Mouse (Mus musculus) embryonic fibroblast, embryonic 13.5 days (primary cell): ENCODE data around the gene Cd248. TPM values are rescaled to one million over a fixed set of nuclear protein-coding genes. Genes with fewer than 3 reads are reported as not detected.
A peak's percentile ranks its signal among the peaks of the same experiment; 100 is the strongest.

Experiments
- H3K27ac ChIP-seq: 2 replicates; pipeline ENCODE4 v1.5.1; 2012; ENCODE audit warnings: low read length, control low read depth, inconsistent platforms; ENCODE audit not compliant: insufficient read depth
- H3K4me1 ChIP-seq: 2 replicates; pipeline ENCODE4 v1.6.1; 2011; ENCODE audit warnings: low read length; ENCODE audit not compliant: control insufficient read depth, insufficient read depth
- H3K4me3 ChIP-seq: 2 replicates; pipeline ENCODE4 v1.5.1; 2011; ENCODE audit warnings: mild to moderate bottlenecking, control low read depth, low read length; ENCODE audit not compliant: insufficient read depth
- CTCF ChIP-seq: IDR thresholded peaks from 2 replicates; pipeline ENCODE4 v1.5.1; 2011; ENCODE audit warnings: mild to moderate bottlenecking, control low read depth, low read length, moderate library complexity, borderline replicate concordance; ENCODE audit not compliant: insufficient read depth
- POLR2A ChIP-seq: IDR thresholded peaks from 2 replicates; pipeline ENCODE4 v1.6.1; 2011; ENCODE audit warnings: low read depth, mild to moderate bottlenecking, control low read depth, low read length, moderate library complexity
- polyA plus RNA-seq: library from polyadenylated mRNA; stranded (reverse); fragments of >200 nt; gene quantifications from 2 replicates; pipeline ENCODE4 v1.2.4, GENCODE M21; 2011; ENCODE audit warnings: low read depth; ENCODE audit not compliant: missing spikeins, insufficient read length

Cd248 gene
- polyA plus RNA-seq, 1 experiment = 202 TPM

GRCm38 (mm10) chr19:5087884-5088728 lies 20.2 kb downstream of the Cd248 start, which contains the start of gene Yif1a:
Gene Yif1a, plus strand, starts transcription at chr19:5088538.
- no peaks in the 10 kb centered on the region for H3K4me1 ChIP-seq
- TF ChIP-seq CTCF = peak; percentile 47; the same call in 1 of the 2 replicates
- peak; percentile 95 for TF ChIP-seq POLR2A
- H3K4me3 ChIP-seq = peak within 1 kb of the TSS; percentile 83
- peak within 1 kb of the TSS; percentile 72 for H3K27ac ChIP-seq

DNA sequence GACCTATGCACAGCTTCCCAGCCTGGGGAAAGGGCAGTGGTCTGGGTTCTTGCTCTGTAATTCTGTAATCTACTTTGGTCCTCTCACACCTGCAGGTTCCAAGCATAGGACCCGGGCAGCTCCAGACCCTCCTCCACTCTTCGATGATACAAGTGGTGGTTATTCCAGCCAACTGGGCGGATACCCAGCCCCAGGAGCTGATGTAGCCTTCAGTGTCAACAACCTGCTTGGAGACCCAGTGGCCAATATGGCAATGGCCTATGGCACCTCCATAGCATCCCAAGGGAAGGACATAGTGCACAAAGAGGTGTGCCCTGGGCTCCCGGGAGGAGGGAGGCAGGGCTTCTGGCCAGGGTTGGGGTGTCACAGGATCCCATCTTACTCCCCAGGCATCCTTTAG lies 21.4 kb downstream of the Cd248 start:
- TF ChIP-seq CTCF (no peak), POLR2A (no peak)
- Histone ChIP-seq H3K4me3 (peak overlapping the region; percentile 83), H3K4me1 (0 out of 2 replicates have a peak, but pooled peaks cover 2% of the 10 kb centered on the region), H3K27ac (no peak overlapping the region)

- no peak overlapping the region for H3K4me3 ChIP-seq
- H3K4me1 ChIP-seq = 0 out of 2 replicates have a peak, but pooled peaks cover 2% of the 10 kb centered on the region
- no peak overlapping the region for H3K27ac ChIP-seq
- TF ChIP-seq POLR2A = no peak
- no peak for TF ChIP-seq CTCF
These were observed 24.2 kb downstream of the Cd248 start for GRCm38 (mm10) chr19:5092083-5092482.

DNA sequence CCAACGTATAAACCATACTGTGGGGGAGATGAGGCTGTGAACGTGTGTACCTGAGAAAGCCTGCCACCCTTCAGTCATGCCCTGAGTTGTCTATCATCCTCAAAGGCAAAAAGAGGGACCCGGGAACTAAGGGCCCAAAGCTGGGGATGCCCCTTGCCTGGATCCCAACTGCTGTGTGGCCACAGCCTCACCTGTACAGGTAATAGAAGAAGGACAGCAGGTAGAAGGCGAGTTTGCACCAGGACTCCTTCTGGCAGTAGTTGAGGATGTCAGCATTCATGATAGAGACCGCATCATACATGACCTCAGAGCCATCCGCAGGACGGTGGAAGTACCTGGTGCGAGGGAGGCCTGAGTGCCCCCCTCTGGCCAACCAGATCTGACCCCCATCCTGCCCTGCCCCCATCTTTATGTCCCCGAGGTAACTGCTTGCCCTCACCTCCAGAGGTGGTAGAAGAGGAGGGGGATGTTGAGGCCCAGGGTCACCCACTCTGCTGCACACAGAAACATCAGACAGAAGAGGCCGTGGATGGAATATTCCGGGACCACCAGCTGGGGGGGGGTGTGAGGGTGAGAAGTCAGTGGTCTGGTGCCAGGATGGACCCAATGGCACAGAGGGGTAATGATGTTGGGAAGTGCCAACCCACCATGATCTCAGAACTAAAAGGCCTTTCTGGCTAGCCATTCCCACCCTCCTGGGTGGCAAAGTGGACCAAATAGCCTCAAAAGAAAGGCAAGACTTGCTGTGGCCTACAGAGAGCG lies 25.8 kb downstream of the Cd248 start:
- TF ChIP-seq POLR2A (no peak), CTCF (no peak)
- no peak overlapping the region for H3K27ac ChIP-seq
- no peak overlapping the region for H3K4me3 ChIP-seq
- peaks cover 2% of the 10 kb centered on the region; the same call in 1 of the 2 replicates for H3K4me1 ChIP-seq

GRCm38 (mm10) chr19:5094243-5094632 lies 26.4 kb downstream of the Cd248 start:
- TF ChIP-seq CTCF = peak; percentile 65
- no peak; the same call in none of the 2 replicates for TF ChIP-seq POLR2A
- H3K4me1 ChIP-seq = peaks cover 2% of the 10 kb centered on the region; the same call in 1 of the 2 replicates

DNA sequence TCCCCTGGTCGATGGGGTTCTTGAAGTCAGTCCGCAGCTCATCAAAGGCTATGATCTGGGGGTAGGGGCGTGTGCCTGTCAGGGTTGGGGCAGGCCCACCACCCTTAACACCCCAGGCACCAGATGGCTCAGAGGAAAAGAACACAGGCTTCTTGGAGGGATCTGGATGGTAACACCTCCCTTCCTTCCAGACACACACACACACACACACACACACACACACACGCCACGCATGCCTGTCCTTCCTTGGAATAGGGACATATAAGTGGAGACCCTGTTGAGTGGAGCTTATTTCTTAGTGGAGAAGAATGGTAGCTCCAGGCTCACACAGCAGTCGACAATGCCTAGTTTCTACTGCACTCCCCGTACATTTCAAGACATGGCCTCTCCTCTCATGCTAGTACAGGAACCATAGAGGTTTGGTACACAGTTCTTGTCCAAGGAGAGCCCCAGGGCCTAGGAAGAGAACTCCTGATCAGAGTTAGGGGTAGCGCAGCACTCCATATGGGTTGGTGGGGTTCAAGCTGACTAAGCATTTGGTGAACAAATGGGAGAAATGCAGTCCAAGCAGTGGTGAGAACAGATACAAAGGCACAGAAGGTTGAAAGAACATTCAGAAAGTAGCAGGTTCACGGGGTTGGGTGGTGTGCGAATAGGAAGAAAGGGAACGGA lies 27.0 kb downstream of the Cd248 start:
- H3K4me1 ChIP-seq = peaks cover 2% of the 10 kb centered on the region; the same call in 1 of the 2 replicates

More at GRCm38 (mm10) chr19:5094243-5094632, 26.4 kb downstream of the Cd248 start:
- no peak overlapping the region for H3K4me3 ChIP-seq
- no peak overlapping the region for H3K27ac ChIP-seq

GRCm38 (mm10) chr19:5095887-5096474 lies 28.1 kb downstream of the Cd248 start:
- Histone ChIP-seq H3K4me3 (no peak overlapping the region), H3K27ac (no peak overlapping the region), H3K4me1 (peaks cover 2% of the 10 kb centered on the region; the same call in 1 of the 2 replicates)
- TF ChIP-seq POLR2A (no peak; the same call in 1 of the 2 replicates), CTCF (no peak)

More for the DNA sequence above, 27.0 kb downstream of the Cd248 start:
- no peak for TF ChIP-seq POLR2A
- no peak overlapping the region for H3K27ac ChIP-seq
- no peak overlapping the region for H3K4me3 ChIP-seq

GRCm38 (mm10) chr19:5097521-5098362 lies 29.9 kb downstream of the Cd248 start:
- Histone ChIP-seq H3K27ac (no peak overlapping the region), H3K4me3 (peak overlapping the region; percentile 8; the same call in 1 of the 2 replicates), H3K4me1 (peaks cover 2% of the 10 kb centered on the region; the same call in 1 of the 2 replicates)
- TF ChIP-seq CTCF = no peak
- no peak for TF ChIP-seq POLR2A
